Mouse (Mus musculus) MEL (cell line): ENCODE measurements around the gene Mrm2.

Experiments used
- CHD2 ChIP-seq: IDR thresholded peaks from 2 replicates; pipeline ENCODE4 v1.6.1; 2011; ENCODE audit warnings: low read length, improper control_type of control experiment
- CTCF ChIP-seq, 3 experiments: IDR thresholded peaks in 2 of 3; conservative IDR thresholded peaks in 1 of 3; 2 replicates each; pipeline ENCODE4 v1.5.1; 2011 to 2012; ENCODE audit warnings: low read length in 3 of 3, low read depth in 2 of 3, mild to moderate bottlenecking in 2 of 3, improper control_type of control experiment in 1 of 3, inconsistent platforms in 1 of 3, mixed read lengths in 1 of 3, moderate library complexity in 1 of 3; ENCODE audit not compliant: control insufficient read depth in 1 of 3, insufficient read depth in 1 of 3, poor library complexity in 1 of 3, severe bottlenecking in 1 of 3
- EP300 ChIP-seq, 2 experiments: IDR thresholded peaks; 2 replicates each; pipeline ENCODE4 v1.6.1; 2011; ENCODE audit warnings: improper control_type of control experiment in 2 of 2, low read length in 2 of 2, low read depth in 1 of 2, mild to moderate bottlenecking in 1 of 2
- ETS1 ChIP-seq: IDR thresholded peaks from 2 replicates; pipeline ENCODE4 v1.6.1; 2012; ENCODE audit warnings: low read depth, mild to moderate bottlenecking, inconsistent platforms, low read length, improper control_type of control experiment, moderate library complexity
- HCFC1 ChIP-seq: IDR thresholded peaks from 2 replicates; pipeline ENCODE4 v1.6.1; 2012; ENCODE audit warnings: low read depth, mild to moderate bottlenecking, inconsistent platforms, low read length, improper control_type of control experiment, moderate library complexity
- KAT2A ChIP-seq: conservative IDR thresholded peaks from 2 replicates; pipeline ENCODE4 v1.6.1; 2012; ENCODE audit warnings: low read depth, low read length, improper control_type of control experiment, inconsistent platforms
- MAX ChIP-seq: IDR thresholded peaks from 2 replicates; pipeline ENCODE4 v1.6.1; 2011; ENCODE audit warnings: low read length, improper control_type of control experiment
- MXI1 ChIP-seq: IDR thresholded peaks from 2 replicates; pipeline ENCODE4 v1.6.1; 2011; ENCODE audit warnings: mild to moderate bottlenecking, low read depth, low read length, improper control_type of control experiment
- MYB ChIP-seq: IDR thresholded peaks from 2 replicates; pipeline ENCODE4 v1.6.1; 2011; ENCODE audit warnings: mild to moderate bottlenecking, low read depth, low read length, improper control_type of control experiment
- POLR2A ChIP-seq, 2 experiments: IDR thresholded peaks; 2 replicates each; pipeline ENCODE4 v1.6.1; 2011 to 2012; ENCODE audit warnings: low read length in 2 of 2, mild to moderate bottlenecking in 2 of 2, control low read depth in 1 of 2, improper control_type of control experiment in 1 of 2, low read depth in 1 of 2, moderate library complexity in 1 of 2; ENCODE audit not compliant: control insufficient read depth in 1 of 2, insufficient read depth in 1 of 2, poor library complexity in 1 of 2
- POLR2AphosphoS5 ChIP-seq: IDR thresholded peaks from 2 replicates; pipeline ENCODE4 v1.6.1; 2012; ENCODE audit warnings: low read depth, borderline replicate concordance, mild to moderate bottlenecking, inconsistent platforms, low read length, moderate library complexity, mixed read lengths
- SMC3 ChIP-seq: IDR thresholded peaks from 2 replicates; pipeline ENCODE4 v1.6.1; 2011; ENCODE audit warnings: low read depth, low read length, improper control_type of control experiment
- TCF12 ChIP-seq: IDR thresholded peaks from 2 replicates; pipeline ENCODE4 v1.6.1; 2014; ENCODE audit warnings: low read depth, mild to moderate bottlenecking, inconsistent platforms, low read length, improper control_type of control experiment, moderate library complexity
- UBTF ChIP-seq: IDR thresholded peaks from 2 replicates; pipeline ENCODE4 v1.6.1; 2012; ENCODE audit warnings: low read depth, mild to moderate bottlenecking, inconsistent platforms, low read length, improper control_type of control experiment, moderate library complexity, borderline replicate concordance; ENCODE audit not compliant: insufficient read depth

GRCm38 (mm10) chr5:140374226-140374625 is 42.5 kb upstream of the Mrm2 start:
- no peak for TF ChIP-seq UBTF
- no peak for TF ChIP-seq CTCF (IDR thresholded peaks at IDR 0.05 in 2 of 3, conservative IDR thresholded peaks at IDR 0.05 in 1 of 3; ENCODE audit: control insufficient read depth in 1 of 3, insufficient read depth in 1 of 3, low read depth in 2 of 3, low read length in 3 of 3, poor library complexity in 1 of 3, severe bottlenecking in 1 of 3)
- TF ChIP-seq MAX = no peak
- TF ChIP-seq HCFC1 = no peak
- no peak for TF ChIP-seq KAT2A
- TF ChIP-seq EP300 (IDR thresholded peaks at IDR 0.05; ENCODE audit: low read depth in 1 of 2, low read length in 2 of 2) = no peak
- no peak for TF ChIP-seq POLR2A (IDR thresholded peaks at IDR 0.05; ENCODE audit: control insufficient read depth in 1 of 2, insufficient read depth in 1 of 2, low read depth in 1 of 2, low read length in 2 of 2, poor library complexity in 1 of 2)
- no peak for TF ChIP-seq MXI1
- TF ChIP-seq TCF12 = no peak
- TF ChIP-seq CHD2 = no peak
- TF ChIP-seq ETS1 = no peak
- no peak for TF ChIP-seq MYB
- no peak for TF ChIP-seq POLR2AphosphoS5
- TF ChIP-seq SMC3 = no peak
